Mouse (Mus musculus): ENCODE measurements around the gene Rbp3. TPM values are rescaled to one million over a fixed set of nuclear protein-coding genes. Genes with fewer than 3 reads are reported as not detected.

Rbp3 gene
- polyA plus RNA-seq, 1 experiment from 2014 or later: not detected

DNA sequence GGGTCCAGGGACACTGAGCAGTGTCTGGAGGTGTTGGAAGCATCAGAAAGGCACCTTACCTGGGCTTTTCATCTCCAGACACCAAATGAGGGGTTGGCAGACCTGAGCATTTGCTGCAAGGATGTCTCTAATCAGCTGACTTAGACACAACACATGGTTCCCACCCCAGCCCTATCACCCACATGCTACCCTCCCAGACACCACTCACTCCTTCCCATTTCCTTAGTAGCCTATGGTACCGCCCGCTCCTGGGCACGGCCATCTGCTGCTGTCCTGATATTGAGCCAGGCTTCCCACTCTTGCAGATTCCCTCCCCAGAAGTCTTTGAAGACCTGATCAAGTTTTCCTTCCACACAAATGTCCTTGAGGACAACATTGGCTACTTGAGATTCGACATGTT lies 4.4 kb downstream of the Rbp3 start:
- Histone ChIP-seq H3K27ac (replicated peaks; ENCODE audit: low read depth, low read length) (no peak overlapping the region), H3K9me3 (ENCODE audit: control insufficient read depth, low read length) (no peaks in the 10 kb centered on the region), H3K4me2 (ENCODE audit: low read depth, low read length) (no peak overlapping the region)

DNA sequence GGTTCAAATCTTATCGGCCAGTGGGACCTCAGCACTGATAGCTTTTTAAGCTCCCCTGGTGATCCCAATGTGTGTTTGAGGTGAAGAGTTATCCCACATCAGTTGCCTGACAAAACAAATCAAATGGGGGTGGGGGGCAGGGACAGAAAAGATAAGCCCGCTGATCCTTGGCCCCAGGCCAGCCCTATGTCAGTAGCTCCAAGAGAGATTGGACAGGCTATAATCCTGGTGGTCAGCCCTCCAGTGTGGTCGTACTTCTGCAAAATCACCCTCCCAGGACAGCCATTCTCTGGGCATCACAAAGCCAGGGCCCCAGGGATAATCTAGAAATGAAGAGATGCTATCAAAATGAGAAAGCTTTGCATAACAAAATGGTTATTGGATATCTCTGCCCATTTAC lies 5.0 kb downstream of the Rbp3 start:
- 70% methylated on average over 3 of the region's 3 CpGs for WGBS
- H3K9ac ChIP-seq (ENCODE audit: low read depth, low read length): no peak overlapping the region
- no peak overlapping the region for H3K27ac ChIP-seq (replicated peaks; ENCODE audit: low read depth, low read length)
- H3K4me3 ChIP-seq (ENCODE audit: low read depth, low read length): no peak overlapping the region
- no peaks in the 10 kb centered on the region for H3K9me3 ChIP-seq (ENCODE audit: control insufficient read depth, low read length)
- no peaks in the 10 kb centered on the region for H3K27me3 ChIP-seq (replicated peaks; ENCODE audit: control insufficient read depth, insufficient read depth, low read length)
- no peaks in the 10 kb centered on the region for H3K4me1 ChIP-seq (ENCODE audit: control insufficient read depth, insufficient read depth, low read length)
- H3K36me3 ChIP-seq (ENCODE audit: control insufficient read depth, insufficient read depth, low read length): no peaks in the 10 kb centered on the region
- no peak overlapping the region for H3K4me2 ChIP-seq (ENCODE audit: low read depth, low read length)
- DNase-seq (ENCODE audit: low spot score) (no peak), ATAC-seq (ENCODE audit: low read depth) (no peak)

More for the DNA sequence above, 4.4 kb downstream of the Rbp3 start:
- Histone ChIP-seq H3K27me3 (replicated peaks; ENCODE audit: control insufficient read depth, insufficient read depth, low read length) (no peaks in the 10 kb centered on the region), H3K9ac (ENCODE audit: low read depth, low read length) (no peak overlapping the region), H3K4me1 (ENCODE audit: control insufficient read depth, insufficient read depth, low read length) (no peaks in the 10 kb centered on the region), H3K36me3 (ENCODE audit: control insufficient read depth, insufficient read depth, low read length) (no peaks in the 10 kb centered on the region), H3K4me3 (ENCODE audit: low read depth, low read length) (no peak overlapping the region)
- DNase-seq (ENCODE audit: low spot score) (no peak), ATAC-seq (ENCODE audit: low read depth) (no peak)
- 90% methylated on average over 4 of the region's 4 CpGs for WGBS

DNA sequence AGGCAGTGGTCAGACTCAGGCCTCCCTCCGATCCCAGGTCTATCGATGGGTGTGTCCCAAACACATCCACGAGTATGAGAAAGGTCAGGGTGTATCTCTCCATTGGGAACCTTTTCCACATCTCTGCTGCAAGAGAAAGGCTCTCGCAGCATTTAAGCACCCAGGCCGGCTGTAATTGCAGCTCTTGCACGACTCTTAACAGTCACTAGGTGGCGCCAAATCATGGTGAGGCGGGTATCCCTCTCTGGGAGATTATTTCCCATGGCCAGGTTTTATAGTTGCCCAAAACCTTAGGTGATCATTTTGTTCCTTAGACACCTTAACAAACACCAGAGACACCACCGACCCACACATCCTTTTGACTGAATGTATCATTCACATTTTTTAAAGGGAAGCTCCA lies 5.5 kb downstream of the Rbp3 start:
- no peaks in the 10 kb centered on the region for H3K9me3 ChIP-seq (ENCODE audit: control insufficient read depth, low read length)

DNA sequence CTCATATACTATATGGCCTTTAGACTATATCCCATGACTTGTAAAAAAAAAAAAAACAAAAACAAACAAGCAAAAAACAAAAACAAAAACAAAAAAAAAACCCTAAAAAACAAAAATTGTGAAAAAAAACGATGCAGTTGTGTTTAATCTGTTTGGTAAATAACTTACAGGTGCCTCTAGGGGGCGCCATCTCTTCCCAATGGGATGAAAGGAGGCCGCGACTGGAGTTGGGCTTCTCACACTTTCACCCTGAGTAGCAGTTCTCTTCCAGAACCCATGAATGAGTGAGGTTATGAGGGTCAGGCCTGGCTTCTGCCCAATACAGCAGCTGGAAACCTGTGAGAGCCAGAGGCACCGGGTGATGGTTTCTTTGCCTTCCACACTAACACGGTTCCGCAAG lies 11.9 kb downstream of the Rbp3 start:
- 63% methylated on average over 7 of the region's 7 CpGs for WGBS
- ATAC-seq (ENCODE audit: low read depth): no peak
- Histone ChIP-seq H3K4me3 (ENCODE audit: low read depth, low read length) (no peak overlapping the region), H3K27me3 (replicated peaks; ENCODE audit: control insufficient read depth, insufficient read depth, low read length) (no peaks in the 10 kb centered on the region), H3K4me2 (ENCODE audit: low read depth, low read length) (no peak overlapping the region), H3K36me3 (ENCODE audit: control insufficient read depth, insufficient read depth, low read length) (no peaks in the 10 kb centered on the region), H3K27ac (replicated peaks; ENCODE audit: low read depth, low read length) (no peak overlapping the region), H3K9ac (ENCODE audit: low read depth, low read length) (no peak overlapping the region), H3K4me1 (ENCODE audit: control insufficient read depth, insufficient read depth, low read length) (no peaks in the 10 kb centered on the region), H3K9me3 (ENCODE audit: control insufficient read depth, low read length) (no peaks in the 10 kb centered on the region)
- no peak for DNase-seq (ENCODE audit: low spot score)

More for the DNA sequence above, 5.5 kb downstream of the Rbp3 start:
- DNase-seq (ENCODE audit: low spot score): peak; percentile 61
- no peak for ATAC-seq (ENCODE audit: low read depth)
- Histone ChIP-seq H3K27me3 (replicated peaks; ENCODE audit: control insufficient read depth, insufficient read depth, low read length) (no peaks in the 10 kb centered on the region), H3K4me3 (ENCODE audit: low read depth, low read length) (no peak overlapping the region), H3K9ac (ENCODE audit: low read depth, low read length) (no peak overlapping the region), H3K4me2 (ENCODE audit: low read depth, low read length) (no peak overlapping the region), H3K27ac (replicated peaks; ENCODE audit: low read depth, low read length) (no peak overlapping the region), H3K36me3 (ENCODE audit: control insufficient read depth, insufficient read depth, low read length) (no peaks in the 10 kb centered on the region), H3K4me1 (ENCODE audit: control insufficient read depth, insufficient read depth, low read length) (no peaks in the 10 kb centered on the region)
- WGBS: 14% methylated on average over 9 of the region's 9 CpGs

DNA sequence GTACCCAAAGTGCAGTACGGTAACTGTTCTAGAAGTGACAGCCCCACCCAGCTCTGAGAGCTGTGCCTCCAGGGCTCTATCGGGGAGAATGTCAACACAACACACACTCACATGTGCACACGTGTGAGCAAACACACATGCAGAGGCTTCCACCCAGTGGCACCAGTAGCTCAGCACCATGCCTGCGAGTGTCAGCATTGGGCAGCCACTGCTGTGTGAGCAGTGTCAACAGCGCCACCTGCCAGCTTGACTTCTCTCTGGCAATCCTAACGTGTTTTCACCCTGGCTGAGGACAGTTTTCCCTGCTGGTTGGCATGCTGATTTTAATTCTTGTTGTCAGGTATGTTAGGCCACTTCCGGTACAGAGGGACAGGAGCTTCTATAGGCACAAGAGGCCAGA lies 18.9 kb downstream of the Rbp3 start:
- H3K9ac ChIP-seq (ENCODE audit: low read depth, low read length): no peak overlapping the region
- H3K4me3 ChIP-seq (ENCODE audit: low read depth, low read length): no peak overlapping the region
- DNase-seq (ENCODE audit: low spot score) (peak; percentile 41), ATAC-seq (ENCODE audit: low read depth) (no peak)
- peaks cover 9% of the 10 kb centered on the region; the same call in 1 of the 2 replicates for H3K27me3 ChIP-seq (replicated peaks; ENCODE audit: control insufficient read depth, insufficient read depth, low read length)
- no peaks in the 10 kb centered on the region for H3K4me1 ChIP-seq (ENCODE audit: control insufficient read depth, insufficient read depth, low read length)
- no peak overlapping the region for H3K27ac ChIP-seq (replicated peaks; ENCODE audit: low read depth, low read length)
- H3K9me3 ChIP-seq (ENCODE audit: control insufficient read depth, low read length): no peaks in the 10 kb centered on the region
- H3K36me3 ChIP-seq (ENCODE audit: control insufficient read depth, insufficient read depth, low read length): no peaks in the 10 kb centered on the region
- H3K4me2 ChIP-seq (ENCODE audit: low read depth, low read length): no peak overlapping the region
- 42% methylated on average over 7 of the region's 7 CpGs for WGBS

DNA sequence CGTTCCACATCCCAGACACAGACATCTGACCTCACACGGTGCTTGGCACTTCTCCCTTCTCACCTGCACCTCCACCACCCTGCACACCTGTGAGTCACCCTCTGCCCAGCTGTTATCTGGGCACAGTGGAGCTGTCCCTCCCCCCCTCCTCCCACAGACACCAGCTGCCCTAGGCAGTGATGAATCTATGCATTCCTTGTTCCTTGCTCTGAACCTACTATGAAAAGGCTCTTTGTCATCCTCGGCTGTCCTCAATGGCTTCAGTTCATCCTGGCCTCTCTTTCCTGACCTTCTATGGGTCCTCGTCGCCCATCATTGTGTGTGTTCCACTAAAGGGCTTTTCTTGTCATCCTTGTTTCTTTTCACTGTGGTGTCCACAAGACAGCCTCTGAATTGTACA lies 20.9 kb downstream of the Rbp3 start:
- no peak overlapping the region for H3K4me3 ChIP-seq (ENCODE audit: low read depth, low read length)
- no peak overlapping the region for H3K27ac ChIP-seq (replicated peaks; ENCODE audit: low read depth, low read length)
- WGBS: 38% methylated on average over 5 of the region's 5 CpGs
- H3K27me3 ChIP-seq (replicated peaks; ENCODE audit: control insufficient read depth, insufficient read depth, low read length): peaks cover 9% of the 10 kb centered on the region; the same call in 1 of the 2 replicates
- H3K9me3 ChIP-seq (ENCODE audit: control insufficient read depth, low read length): no peaks in the 10 kb centered on the region
- ATAC-seq (ENCODE audit: low read depth) (no peak), DNase-seq (ENCODE audit: low spot score) (no peak)
- peaks cover 10% of the 10 kb centered on the region; the same call in 1 of the 2 replicates for H3K4me1 ChIP-seq (ENCODE audit: control insufficient read depth, insufficient read depth, low read length)
- H3K36me3 ChIP-seq (ENCODE audit: control insufficient read depth, insufficient read depth, low read length): no peaks in the 10 kb centered on the region
- no peak overlapping the region for H3K4me2 ChIP-seq (ENCODE audit: low read depth, low read length)
- H3K9ac ChIP-seq (ENCODE audit: low read depth, low read length): no peak overlapping the region

DNA sequence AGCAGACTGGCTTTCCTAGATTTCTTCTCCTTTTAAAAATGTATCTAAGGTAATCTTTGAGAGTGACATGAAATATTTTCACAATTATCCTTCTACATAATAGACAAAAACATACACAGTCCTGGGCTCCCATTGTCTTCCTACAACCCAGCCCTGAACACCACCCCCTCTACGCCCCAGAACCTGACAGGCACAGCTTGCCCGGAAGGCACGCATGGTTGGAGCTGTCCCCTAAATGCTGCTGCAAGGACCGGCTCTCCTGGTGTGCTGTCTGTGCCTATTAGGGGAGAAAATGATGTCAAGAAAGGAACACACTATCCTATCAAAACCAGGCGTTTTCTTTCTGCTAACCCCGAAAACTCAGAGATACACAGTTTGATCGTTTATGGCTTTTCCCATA lies 23.9 kb downstream of the Rbp3 start:
- Histone ChIP-seq H3K27me3 (replicated peaks; ENCODE audit: control insufficient read depth, insufficient read depth, low read length) (peaks cover 9% of the 10 kb centered on the region; the same call in 1 of the 2 replicates), H3K9me3 (ENCODE audit: control insufficient read depth, low read length) (no peaks in the 10 kb centered on the region), H3K9ac (ENCODE audit: low read depth, low read length) (no peak overlapping the region), H3K27ac (replicated peaks; ENCODE audit: low read depth, low read length) (no peak overlapping the region), H3K36me3 (ENCODE audit: control insufficient read depth, insufficient read depth, low read length) (no peaks in the 10 kb centered on the region), H3K4me2 (ENCODE audit: low read depth, low read length) (peak overlapping the region; percentile 72), H3K4me3 (ENCODE audit: low read depth, low read length) (0 out of 2 replicates have a peak overlapping the region, but pooled peaks have one; percentile 43), H3K4me1 (ENCODE audit: control insufficient read depth, insufficient read depth, low read length) (peaks cover 10% of the 10 kb centered on the region; the same call in 1 of the 2 replicates)
- no peak for ATAC-seq (ENCODE audit: low read depth)
- WGBS: 12% methylated on average over 7 of the region's 7 CpGs
- DNase-seq (ENCODE audit: low spot score): peak; percentile 25

DNA sequence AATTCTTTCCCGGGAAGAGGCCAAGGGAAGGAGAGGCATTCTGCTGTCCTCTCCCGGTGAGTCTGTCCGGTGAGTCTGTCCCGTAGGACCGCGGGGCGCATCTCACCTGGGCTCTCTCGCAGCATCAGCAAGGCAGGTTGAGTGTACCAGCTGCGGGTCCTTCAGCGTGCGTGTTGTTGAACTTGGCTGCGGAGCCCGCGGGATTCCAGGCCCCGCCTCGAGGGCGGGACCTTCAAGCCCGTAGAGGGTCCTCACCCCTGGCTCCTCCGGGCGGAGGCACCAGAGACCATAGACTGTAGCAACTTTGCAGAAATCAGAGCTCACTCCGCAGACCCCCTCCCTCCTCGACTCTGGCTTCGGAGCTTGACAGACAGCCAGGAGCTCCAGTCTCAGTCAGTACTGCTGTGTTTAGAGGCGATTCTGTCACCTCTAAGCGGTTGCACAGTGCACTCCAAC lies 24.8 kb downstream of the Rbp3 start, which contains the start of gene Zfp488:
TSS of gene Zfp488 (minus strand) at position 161 of the 456 bp plus-strand sequence.
- H3K4me2 ChIP-seq (ENCODE audit: low read depth, low read length): peak within 1 kb of the TSS; percentile 72
- WGBS: under 1% methylated on average over 22 of the region's 25 CpGs
- no peaks in the 10 kb centered on the region for H3K36me3 ChIP-seq (ENCODE audit: control insufficient read depth, insufficient read depth, low read length)
- ATAC-seq (ENCODE audit: low read depth) (peak; percentile 79; the same call in 1 of the 2 replicates), DNase-seq (ENCODE audit: low spot score) (peak; percentile 78)
- H3K4me1 ChIP-seq (ENCODE audit: control insufficient read depth, insufficient read depth, low read length): peaks cover 10% of the 10 kb centered on the region; the same call in 1 of the 2 replicates
- peak within 1 kb of the TSS; percentile 56 for H3K9ac ChIP-seq (ENCODE audit: low read depth, low read length)
- H3K27ac ChIP-seq (replicated peaks; ENCODE audit: low read depth, low read length): no peak within 1 kb of the TSS
- H3K9me3 ChIP-seq (ENCODE audit: control insufficient read depth, low read length): no peaks in the 10 kb centered on the region
- H3K4me3 ChIP-seq (ENCODE audit: low read depth, low read length): peak within 1 kb of the TSS; percentile 43
- peaks cover 9% of the 10 kb centered on the region; the same call in 1 of the 2 replicates for H3K27me3 ChIP-seq (replicated peaks; ENCODE audit: control insufficient read depth, insufficient read depth, low read length)

DNA sequence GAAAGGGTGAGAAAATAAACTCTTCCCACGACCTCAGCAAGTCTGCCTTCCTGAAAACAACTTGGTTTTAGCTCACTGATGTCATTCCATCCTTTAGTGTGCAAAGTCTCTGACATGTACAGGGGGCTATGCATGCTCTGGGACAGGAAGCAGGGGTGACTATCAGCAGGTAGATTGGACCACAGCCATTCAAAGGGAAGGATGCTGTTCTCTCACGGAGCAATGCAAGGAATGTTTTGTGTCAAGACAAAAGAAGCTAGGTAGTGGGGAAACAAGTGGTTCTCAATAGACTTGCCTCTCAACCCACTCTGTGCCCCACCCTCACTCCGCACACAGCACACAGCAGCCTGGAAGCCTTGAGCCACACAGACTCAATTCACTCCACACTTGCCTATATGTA lies 35.4 kb downstream of the Rbp3 start:
- 56% methylated on average over 3 of the region's 3 CpGs for WGBS
- ATAC-seq (ENCODE audit: low read depth) (no peak), DNase-seq (ENCODE audit: low spot score) (no peak)
- Histone ChIP-seq H3K4me2 (ENCODE audit: low read depth, low read length) (no peak overlapping the region), H3K27ac (replicated peaks; ENCODE audit: low read depth, low read length) (no peak overlapping the region), H3K9me3 (ENCODE audit: control insufficient read depth, low read length) (no peaks in the 10 kb centered on the region), H3K36me3 (ENCODE audit: control insufficient read depth, insufficient read depth, low read length) (no peaks in the 10 kb centered on the region), H3K4me3 (ENCODE audit: low read depth, low read length) (no peak overlapping the region), H3K27me3 (replicated peaks; ENCODE audit: control insufficient read depth, insufficient read depth, low read length) (no peaks in the 10 kb centered on the region), H3K4me1 (ENCODE audit: control insufficient read depth, insufficient read depth, low read length) (no peaks in the 10 kb centered on the region), H3K9ac (ENCODE audit: low read depth, low read length) (no peak overlapping the region)

Measured in embryonic facial prominence, embryonic 14.5 days (tissue).